Mouse (Mus musculus) regulatory T cell (primary cell): Measurements from ENCODE around the gene Gm14137.

ENCODE experiments used
- in situ Hi-C: fragments of 300-600 bp; cut with MboI, MseI; formaldehyde crosslinking; loops from one replicate; pipeline ENCODE4 v1.15.1; 2025; ENCODE audit warnings: high pct_unique_total_duplicates

Gm14137 gene

GRCm38 (mm10) chr2:119172862-119173576 lies 1.3 kb upstream of the Gm14137 start:
- in situ Hi-C loops: no loop called here

- in situ Hi-C loops: no loop called here
Measured at GRCm38 (mm10) chr2:119174866-119175265, 557 bp downstream of the Gm14137 start.

GRCm38 (mm10) chr2:119175614-119176013 lies 1.3 kb downstream of the Gm14137 start:
- in situ Hi-C loops: no loop called here

- in situ Hi-C loops: no loop called here
Measured at GRCm38 (mm10) chr2:119176761-119177160, 2.5 kb downstream of the Gm14137 start.

GRCm38 (mm10) chr2:119177384-119177939 lies 3.2 kb downstream of the Gm14137 start:
- in situ Hi-C loops: no loop called here

- in situ Hi-C loops: no loop called here
Measured at GRCm38 (mm10) chr2:119182914-119183313, 8.6 kb downstream of the Gm14137 start.

- in situ Hi-C loops: no loop called here
Measured at GRCm38 (mm10) chr2:119189029-119189710, 14.9 kb downstream of the Gm14137 start.

GRCm38 (mm10) chr2:119190969-119191368 lies 16.7 kb downstream of the Gm14137 start:
- in situ Hi-C loops: no loop called here

- in situ Hi-C loops: no loop called here
Measured at GRCm38 (mm10) chr2:119194140-119194539, 19.8 kb downstream of the Gm14137 start.

- in situ Hi-C loops: no loop called here
Measured at GRCm38 (mm10) chr2:119196316-119197108, 22.2 kb downstream of the Gm14137 start.

GRCm38 (mm10) chr2:119197493-119197892 lies 23.2 kb downstream of the Gm14137 start:
- in situ Hi-C loops: no loop called here

- in situ Hi-C loops: no loop called here
Measured at GRCm38 (mm10) chr2:119198049-119198448, 23.7 kb downstream of the Gm14137 start.

GRCm38 (mm10) chr2:119198934-119199333 lies 24.6 kb downstream of the Gm14137 start:
- in situ Hi-C loops: no loop called here

- in situ Hi-C loops: no loop called here
Measured at GRCm38 (mm10) chr2:119202914-119203453, 28.7 kb downstream of the Gm14137 start.

GRCm38 (mm10) chr2:119203871-119204460 lies 29.7 kb downstream of the Gm14137 start:
- in situ Hi-C loops: no loop called here

GRCm38 (mm10) chr2:119207961-119208343 lies 33.6 kb downstream of the Gm14137 start:
- in situ Hi-C loops: no loop called here

GRCm38 (mm10) chr2:119208344-119209175 lies 34.3 kb downstream of the Gm14137 start, which contains the start of the genes Zfyve19 and Dnajc17:
Gene Zfyve19 (plus strand): TSS chr2:119208617.
Gene Dnajc17 (minus strand): TSS chr2:119208795.
- in situ Hi-C loops: no loop called here

GRCm38 (mm10) chr2:119209176-119209507 lies 34.8 kb downstream of the Gm14137 start:
- in situ Hi-C loops: no loop called here
